Mouse (Mus musculus): ENCODE data around the gene Mocs2. TPM values are rescaled to one million over a fixed set of nuclear protein-coding genes. Genes with fewer than 3 reads are reported as not detected.

The Mocs2 gene
- polyA plus RNA-seq, 1 experiment from 2014 or later = 97.9 TPM

- H3K27ac ChIP-seq = peak overlapping the region; percentile 11; the same call in 1 of the 2 replicates
- no peak for ATAC-seq (ENCODE audit: insufficient read depth, low FRiP score, low read depth)
- no peaks in the 10 kb centered on the region for H3K9me3 ChIP-seq
- H3K4me1 ChIP-seq = no peaks in the 10 kb centered on the region; the same call in 1 of the 2 replicates
- no peak overlapping the region for H3K4me3 ChIP-seq (replicated peaks)
- H3K4me2 ChIP-seq = no peak overlapping the region
- no peak overlapping the region for H3K9ac ChIP-seq
- H3K27me3 ChIP-seq (replicated peaks) = no peaks in the 10 kb centered on the region
- peaks cover 10% of the 10 kb centered on the region; the same call in 1 of the 2 replicates for H3K36me3 ChIP-seq
- WGBS = 40% methylated on average over 2 of the region's 2 CpGs
Measured at GRCm38 (mm10) chr13:114834580-114834979, 16.5 kb downstream of the Mocs2 start.

- H3K27me3 ChIP-seq (replicated peaks) = no peaks in the 10 kb centered on the region
- no peak overlapping the region for H3K4me3 ChIP-seq (replicated peaks)
- no peak for ATAC-seq (ENCODE audit: insufficient read depth, low FRiP score, low read depth)
- no peaks in the 10 kb centered on the region for H3K36me3 ChIP-seq
- H3K4me1 ChIP-seq = peaks cover 6% of the 10 kb centered on the region; the same call in 1 of the 2 replicates
- WGBS = 72% methylated on average over 7 of the region's 7 CpGs
- H3K9me3 ChIP-seq = no peaks in the 10 kb centered on the region
- H3K27ac ChIP-seq = no peak overlapping the region
- H3K9ac ChIP-seq = no peak overlapping the region
- H3K4me2 ChIP-seq = no peak overlapping the region
Measured at GRCm38 (mm10) chr13:114837061-114837460, 19.0 kb downstream of the Mocs2 start.

- Histone ChIP-seq H3K27me3 (replicated peaks) (no peaks in the 10 kb centered on the region), H3K4me3 (replicated peaks) (no peak overlapping the region), H3K27ac (peak overlapping the region; percentile 61; the same call in 1 of the 2 replicates), H3K36me3 (no peaks in the 10 kb centered on the region), H3K9ac (no peak overlapping the region), H3K4me1 (peaks cover 6% of the 10 kb centered on the region; the same call in 1 of the 2 replicates), H3K4me2 (no peak overlapping the region), H3K9me3 (no peaks in the 10 kb centered on the region)
- 46% methylated on average over 5 of the region's 5 CpGs for WGBS
- ATAC-seq (ENCODE audit: insufficient read depth, low FRiP score, low read depth) = peak; percentile 60; the same call in 1 of the 2 replicates
Measured at GRCm38 (mm10) chr13:114838535-114838990, 20.5 kb downstream of the Mocs2 start.

DNA sequence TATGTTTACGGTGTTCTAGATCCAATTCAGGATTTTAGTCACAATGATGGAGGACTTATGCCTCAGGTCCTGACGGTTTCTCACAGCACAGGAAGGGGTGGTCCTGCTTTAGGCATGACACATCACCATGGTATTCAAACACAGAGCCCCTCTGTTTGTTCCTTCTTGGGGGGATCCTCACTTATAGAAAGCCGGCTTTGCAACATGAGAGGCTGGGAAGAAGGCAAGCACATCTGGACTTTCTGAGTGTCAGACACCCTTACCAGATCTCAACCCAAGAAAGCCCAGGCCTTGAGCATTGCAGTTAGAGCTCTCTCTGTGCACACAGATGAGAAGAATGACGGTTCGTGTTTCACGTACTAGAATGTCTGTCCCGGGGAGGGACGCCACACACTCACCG is 21.1 kb downstream of the Mocs2 start:
- ATAC-seq (ENCODE audit: insufficient read depth, low FRiP score, low read depth) = 0 out of 2 replicates have a peak, but pooled peaks have one; percentile 36
- Histone ChIP-seq H3K27ac (peak overlapping the region; percentile 61), H3K27me3 (replicated peaks) (no peaks in the 10 kb centered on the region), H3K4me3 (replicated peaks) (no peak overlapping the region), H3K36me3 (no peaks in the 10 kb centered on the region), H3K4me2 (no peak overlapping the region), H3K9ac (no peak overlapping the region), H3K9me3 (no peaks in the 10 kb centered on the region), H3K4me1 (peaks cover 6% of the 10 kb centered on the region; the same call in 1 of the 2 replicates)
- 63% methylated on average over 9 of the region's 9 CpGs for WGBS

- Histone ChIP-seq H3K9ac (no peak overlapping the region), H3K4me1 (peaks cover 6% of the 10 kb centered on the region; the same call in 1 of the 2 replicates), H3K4me2 (no peak overlapping the region), H3K36me3 (no peaks in the 10 kb centered on the region), H3K27me3 (replicated peaks) (no peaks in the 10 kb centered on the region), H3K9me3 (no peaks in the 10 kb centered on the region), H3K4me3 (replicated peaks) (no peak overlapping the region), H3K27ac (no peak overlapping the region)
- 75% methylated on average over 4 of the region's 4 CpGs for WGBS
- no peak for ATAC-seq (ENCODE audit: insufficient read depth, low FRiP score, low read depth)
Measured at GRCm38 (mm10) chr13:114840545-114840944, 22.5 kb downstream of the Mocs2 start.

GRCm38 (mm10) chr13:114843318-114843717 is 25.3 kb downstream of the Mocs2 start:
- no peak for ATAC-seq (ENCODE audit: insufficient read depth, low FRiP score, low read depth)
- Histone ChIP-seq H3K4me2 (no peak overlapping the region), H3K4me3 (replicated peaks) (no peak overlapping the region), H3K27ac (no peak overlapping the region), H3K27me3 (replicated peaks) (no peaks in the 10 kb centered on the region), H3K9ac (no peak overlapping the region), H3K9me3 (no peaks in the 10 kb centered on the region), H3K36me3 (no peaks in the 10 kb centered on the region), H3K4me1 (peaks cover 6% of the 10 kb centered on the region; the same call in 1 of the 2 replicates)
- 24% methylated on average over 1 of the region's 1 CpGs for WGBS

DNA sequence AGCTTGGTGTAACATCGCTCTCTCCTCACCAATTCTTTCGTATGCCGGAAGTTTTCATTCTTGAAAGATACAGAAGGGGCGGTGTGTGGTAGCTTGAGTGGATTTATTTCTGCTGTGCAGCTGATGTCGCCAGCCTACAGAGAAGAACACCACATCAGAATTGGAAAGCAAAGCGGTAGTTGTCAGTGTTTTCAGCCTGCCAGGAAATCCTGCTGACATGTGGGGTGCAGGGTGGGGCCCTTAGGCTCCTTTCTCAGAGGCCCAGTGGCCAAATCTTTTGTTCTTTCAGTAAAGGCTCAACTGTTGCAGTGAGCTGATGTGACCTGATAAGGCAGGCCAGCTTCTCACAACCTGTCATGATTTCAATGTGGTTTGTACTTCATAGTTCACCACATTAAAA is 27.8 kb downstream of the Mocs2 start:
- ATAC-seq (ENCODE audit: insufficient read depth, low FRiP score, low read depth) = no peak
- no peak overlapping the region for H3K4me2 ChIP-seq
- 79% methylated on average over 6 of the region's 6 CpGs for WGBS

GRCm38 (mm10) chr13:114848945-114849344 is 30.9 kb downstream of the Mocs2 start:
- Histone ChIP-seq H3K36me3 (no peaks in the 10 kb centered on the region), H3K4me2 (no peak overlapping the region), H3K9me3 (no peaks in the 10 kb centered on the region), H3K9ac (no peak overlapping the region), H3K27me3 (replicated peaks) (no peaks in the 10 kb centered on the region), H3K4me1 (no peaks in the 10 kb centered on the region), H3K27ac (no peak overlapping the region), H3K4me3 (replicated peaks) (no peak overlapping the region)
- 64% methylated on average over 3 of the region's 3 CpGs for WGBS
- no peak for ATAC-seq (ENCODE audit: insufficient read depth, low FRiP score, low read depth)

More for the DNA sequence above, 27.8 kb downstream of the Mocs2 start:
- Histone ChIP-seq H3K4me1 (0 out of 2 replicates have a peak, but pooled peaks cover 6% of the 10 kb centered on the region), H3K4me3 (replicated peaks) (no peak overlapping the region), H3K27ac (no peak overlapping the region), H3K9ac (no peak overlapping the region), H3K36me3 (no peaks in the 10 kb centered on the region), H3K9me3 (no peaks in the 10 kb centered on the region), H3K27me3 (replicated peaks) (no peaks in the 10 kb centered on the region)

DNA sequence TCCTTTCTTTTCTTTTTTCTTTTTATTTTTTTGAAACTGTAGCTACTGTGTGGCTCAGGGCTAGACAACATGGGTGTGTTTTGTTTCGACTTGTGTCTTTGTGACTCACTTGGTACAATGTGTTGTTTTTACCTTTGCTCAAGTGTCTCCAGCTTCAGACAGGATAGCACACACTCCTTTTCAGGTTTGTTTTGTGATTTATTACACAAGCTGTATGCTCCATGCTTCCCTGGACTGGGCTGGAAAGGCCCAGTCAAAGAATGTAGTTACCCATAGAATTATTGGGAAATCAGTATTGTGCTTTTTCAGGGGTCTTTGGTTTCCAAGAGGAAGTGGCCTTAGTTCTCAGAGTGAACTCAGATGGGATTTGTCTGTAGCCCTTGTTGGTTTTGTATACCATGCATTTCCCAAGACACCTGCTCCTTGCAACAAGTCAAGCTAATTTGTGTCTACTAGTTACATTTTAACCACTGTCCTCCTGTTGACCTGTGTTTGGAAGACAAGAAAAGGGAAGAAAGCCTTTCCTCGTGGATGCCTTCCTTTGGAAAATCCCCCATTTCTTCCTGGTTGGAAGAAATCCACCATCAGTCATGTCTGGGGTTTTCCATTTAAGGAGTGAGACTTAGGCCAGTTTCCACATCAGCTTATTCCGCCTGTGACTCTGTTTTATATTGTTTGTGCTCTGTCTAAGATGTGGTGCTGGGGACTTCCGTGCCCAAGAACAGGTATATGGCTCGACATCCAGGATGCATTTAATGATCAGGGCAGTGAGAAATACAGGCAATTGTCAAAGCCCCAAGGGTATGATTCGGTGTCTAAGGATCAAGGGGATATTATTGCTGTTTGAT is 34.5 kb downstream of the Mocs2 start:
- H3K27me3 ChIP-seq (replicated peaks) = no peaks in the 10 kb centered on the region
- no peaks in the 10 kb centered on the region for H3K9me3 ChIP-seq
- H3K4me3 ChIP-seq (replicated peaks) = no peak overlapping the region
- ATAC-seq (ENCODE audit: insufficient read depth, low FRiP score, low read depth) = no peak
- 58% methylated on average over 6 of the region's 6 CpGs for whole genome bisulfite sequencing
- no peak overlapping the region for H3K27ac ChIP-seq
- no peak overlapping the region for H3K4me2 ChIP-seq
- H3K36me3 ChIP-seq = no peaks in the 10 kb centered on the region
- H3K9ac ChIP-seq = no peak overlapping the region
- H3K4me1 ChIP-seq = peaks cover 3% of the 10 kb centered on the region; the same call in 1 of the 2 replicates

- no peak overlapping the region for H3K4me2 ChIP-seq
- H3K27me3 ChIP-seq (replicated peaks) = no peaks in the 10 kb centered on the region
- ATAC-seq (ENCODE audit: insufficient read depth, low FRiP score, low read depth) = no peak
- peaks cover 3% of the 10 kb centered on the region; the same call in 1 of the 2 replicates for H3K4me1 ChIP-seq
- WGBS = 78% methylated on average over 2 of the region's 2 CpGs
- no peak overlapping the region for H3K27ac ChIP-seq
- H3K4me3 ChIP-seq (replicated peaks) = no peak overlapping the region
- no peaks in the 10 kb centered on the region for H3K9me3 ChIP-seq
- no peaks in the 10 kb centered on the region for H3K36me3 ChIP-seq
- no peak overlapping the region for H3K9ac ChIP-seq
Measured at GRCm38 (mm10) chr13:114853152-114853551, 35.1 kb downstream of the Mocs2 start.

- Histone ChIP-seq H3K4me1 (peaks cover 3% of the 10 kb centered on the region; the same call in 1 of the 2 replicates), H3K9me3 (no peaks in the 10 kb centered on the region), H3K27ac (no peak overlapping the region), H3K27me3 (replicated peaks) (no peaks in the 10 kb centered on the region), H3K36me3 (no peaks in the 10 kb centered on the region), H3K4me2 (no peak overlapping the region), H3K4me3 (replicated peaks) (no peak overlapping the region), H3K9ac (no peak overlapping the region)
- ATAC-seq (ENCODE audit: insufficient read depth, low FRiP score, low read depth) = no peak
- WGBS = 77% methylated on average over 6 of the region's 6 CpGs
Measured at GRCm38 (mm10) chr13:114854023-114854422, 36.0 kb downstream of the Mocs2 start.

DNA sequence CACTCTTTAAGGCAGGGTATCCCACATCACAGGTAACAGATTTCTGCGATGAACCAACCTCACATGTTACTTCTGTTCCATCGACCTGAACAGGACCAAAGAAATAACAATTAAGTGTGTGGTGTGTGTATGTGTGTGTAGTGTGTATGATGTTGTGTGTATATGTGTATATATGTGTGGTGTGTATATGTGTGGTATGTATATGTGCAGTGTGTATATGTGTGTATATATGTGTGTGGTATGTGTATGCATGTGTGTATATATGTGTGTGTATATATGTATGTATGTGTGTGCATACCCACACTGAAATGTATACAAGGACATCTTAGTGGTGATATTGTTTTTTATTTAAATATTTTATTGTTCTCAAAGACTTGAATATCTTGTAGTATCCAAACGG is 36.4 kb downstream of the Mocs2 start:
- WGBS = 91% methylated on average over 3 of the region's 3 CpGs
- no peak overlapping the region for H3K27ac ChIP-seq
- ATAC-seq (ENCODE audit: insufficient read depth, low FRiP score, low read depth) = no peak

More for the DNA sequence above, 36.4 kb downstream of the Mocs2 start:
- Histone ChIP-seq H3K9me3 (no peaks in the 10 kb centered on the region), H3K36me3 (no peaks in the 10 kb centered on the region), H3K4me2 (no peak overlapping the region), H3K4me3 (replicated peaks) (no peak overlapping the region), H3K27me3 (replicated peaks) (no peaks in the 10 kb centered on the region), H3K9ac (no peak overlapping the region), H3K4me1 (peaks cover 3% of the 10 kb centered on the region; the same call in 1 of the 2 replicates)
